ENCODE assay signal across 8 mouse cellular contexts in genomic region chr1:39949790-39950462, GRCm38 (mm10). TPM values are rescaled to one million over a fixed set of nuclear protein-coding genes. Genes with fewer than 3 reads are reported as not detected.
A peak's percentile ranks its signal among the peaks of the same experiment; 100 is the strongest.
DNase-seq lines count a peak whose midpoint lies in the region; ATAC-seq lines count a peak whose summit lies in the region.

No protein-coding gene starts in this region.

- H3K27me3 ChIP-seq in heart, embryonic 12.5 days (replicated peaks): no peaks in the 10 kb centered on the region
- no peaks in the 10 kb centered on the region for H3K27me3 ChIP-seq in limb, embryonic 15.5 days
- no peaks in the 10 kb centered on the region for H3K27me3 ChIP-seq in splenic B cell, adult 2 months (ENCODE audit: control insufficient read depth, insufficient read depth, low read length, poor library complexity, severe bottlenecking)

- H3K4me3 ChIP-seq in heart, embryonic 12.5 days: no peak overlapping the region
- no peak overlapping the region for H3K4me3 ChIP-seq in brown adipose tissue, adult 24 weeks (ENCODE audit: insufficient read depth, low read depth, low read length)
- H3K4me3 ChIP-seq in limb, embryonic 15.5 days: no peak overlapping the region

- peak; percentile 82 for ATAC-seq in heart, embryonic 12.5 days (ENCODE audit: insufficient number of reproducible peaks, low FRiP score)
- no peak for ATAC-seq in limb, embryonic 15.5 days (ENCODE audit: insufficient number of reproducible peaks, low FRiP score, low TSS enrichment, low read depth)
- no peak for ATAC-seq in cerebellum, adult (ENCODE audit: insufficient number of reproducible peaks, low FRiP score, low TSS enrichment)

- H3K36me3 ChIP-seq in heart, embryonic 12.5 days: no peaks in the 10 kb centered on the region
- no peaks in the 10 kb centered on the region for H3K36me3 ChIP-seq in limb, embryonic 15.5 days
- H3K36me3 ChIP-seq in splenic B cell, adult 2 months (ENCODE audit: control insufficient read depth, insufficient read depth, low read length, poor library complexity, severe bottlenecking): no peaks in the 10 kb centered on the region

- H3K9me3 ChIP-seq in heart, embryonic 12.5 days (replicated peaks): no peaks in the 10 kb centered on the region
- H3K9me3 ChIP-seq in limb, embryonic 15.5 days: no peaks in the 10 kb centered on the region

- WGBS in heart, embryonic 12.5 days: 23% methylated on average over 10 of the region's 10 CpGs
- 39% methylated on average over 10 of the region's 10 CpGs for WGBS in limb, embryonic 15.5 days

- peak overlapping the region; percentile 43 for H3K4me2 ChIP-seq in heart, embryonic 12.5 days
- no peak overlapping the region for H3K4me2 ChIP-seq in limb, embryonic 15.5 days

- peaks cover 87% of the 10 kb centered on the region for H3K4me1 ChIP-seq in heart, embryonic 12.5 days (replicated peaks)
- H3K4me1 ChIP-seq in brown adipose tissue, adult 24 weeks (ENCODE audit: control insufficient read depth, insufficient read depth, insufficient read length, low read length): peaks cover 47% of the 10 kb centered on the region
- H3K4me1 ChIP-seq in limb, embryonic 15.5 days: peaks cover 69% of the 10 kb centered on the region

- intact Hi-C loops in heart, postnatal 36 days (cut with DNase I): no loop called here

- peak overlapping the region; percentile 81 for H3K27ac ChIP-seq in heart, embryonic 12.5 days (ENCODE audit: poor library complexity, severe bottlenecking)
- H3K27ac ChIP-seq in brown adipose tissue, adult 24 weeks (replicated peaks; ENCODE audit: low read depth, low read length): peak overlapping the region; percentile 59; the same call in 1 of the 2 replicates
- H3K27ac ChIP-seq in limb, embryonic 15.5 days: peak overlapping the region; percentile 50; the same call in 1 of the 2 replicates

- H3K9ac ChIP-seq in heart, embryonic 12.5 days: no peak overlapping the region
- no peak overlapping the region for H3K9ac ChIP-seq in limb, embryonic 15.5 days

- no peak for DNase-seq in heart, postnatal 36 days
- peak; percentile 67 for DNase-seq in A20 (ENCODE audit: low read depth, low spot score)
- DNase-seq in splenic B cell, adult 2 months (ENCODE audit: low read depth, low spot score): peak; percentile 64
- no peak for DNase-seq in urinary bladder, postnatal 25 days (ENCODE audit: low spot score)

RNA-seq across cellular contexts. Expression of gene Map4k4, which starts 49.2 kb away (rescaled TPM):
- 26.1 and 31.8 TPM in 2 replicates for polyA plus RNA-seq in heart, embryonic 12.5 days (2016; fragmentation: Nextera tagmentation; extraction: Ambion mirVana)
- total RNA-seq in heart, postnatal 36 days (2021): 100 to 1,000 TPM; 158 to 163 TPM
- 51.3 and 54.7 TPM in 2 replicates for polyA plus RNA-seq in brown adipose tissue, adult 24 weeks (2012; ENCODE audit: insufficient read depth, insufficient read length, missing spikeins)
- polyA plus RNA-seq in limb, embryonic 15.5 days (2015; fragmentation: Nextera tagmentation; extraction: Ambion mirVana): 29.5 and 32.7 TPM in 2 replicates

Comparison
In these comparisons a context has a peak if more than half of its experiments do, and no peak if none do; other contexts are left out.
1. DNase-seq: peak in A20 (single experiment) and splenic B cell, adult 2 months (single experiment); none in heart, postnatal 36 days (0 of 2) and urinary bladder, postnatal 25 days (single experiment).
2. Peak in every context shown above with its lines, with median percentiles within 50 percentile points of each other: H3K27ac ChIP-seq.